Mouse (Mus musculus) heart, embryonic 14.5 days (tissue): Measurements from ENCODE around the gene Mkrn2. TPM values are rescaled to one million over a fixed set of nuclear protein-coding genes. Genes with fewer than 3 reads are reported as not detected.

Source experiments
- ATAC-seq: fragments of 200-750 bp; cut with Nextera tagmentation; 2 replicates; pipeline ENCODE4 v1.8.0; 2017; ENCODE audit warnings: low read depth, moderate TSS enrichment; ENCODE audit not compliant: insufficient number of reproducible peaks, insufficient read depth, low FRiP score
- H3K27ac ChIP-seq, 2 experiments: fragments of 200-500 bp in 1 of 2; fragments of 300-500 bp in 1 of 2; sonication (generic) in 1 of 2; replicated peaks in 1 of 2; 2 replicates each; pipeline ENCODE4 v1.5.1; 2012 to 2014; ENCODE audit warnings: low read depth in 2 of 2, low read length in 2 of 2, control low read depth in 1 of 2, mild to moderate bottlenecking in 1 of 2, mixed read lengths in 1 of 2; ENCODE audit not compliant: control insufficient read depth in 1 of 2, insufficient read depth in 1 of 2
- H3K27me3 ChIP-seq: fragments of 300-500 bp; sonication (generic); 2 replicates; pipeline ENCODE4 v1.6.1; 2014; ENCODE audit warnings: mild to moderate bottlenecking, low read length, control low read depth; ENCODE audit not compliant: control insufficient read depth, insufficient read depth
- H3K36me3 ChIP-seq: fragments of 300-500 bp; sonication (generic); 2 replicates; pipeline ENCODE4 v1.6.1; 2014; ENCODE audit warnings: mild to moderate bottlenecking, control low read depth, low read length, mixed read lengths; ENCODE audit not compliant: control insufficient read depth, insufficient read depth
- H3K4me1 ChIP-seq, 2 experiments: fragments of 200-500 bp in 1 of 2; fragments of 300-500 bp in 1 of 2; sonication (generic) in 1 of 2; 2 replicates each; pipeline ENCODE4 v1.6.1; 2012 to 2014; ENCODE audit warnings: low read length in 2 of 2, control low read depth in 1 of 2, mixed read lengths in 1 of 2; ENCODE audit not compliant: control insufficient read depth in 2 of 2, insufficient read depth in 2 of 2
- H3K4me2 ChIP-seq: fragments of 300-500 bp; sonication (generic); 2 replicates; pipeline ENCODE4 v1.6.1; 2014; ENCODE audit warnings: mild to moderate bottlenecking, low read length
- H3K4me3 ChIP-seq, 2 experiments: fragments of 200-500 bp in 1 of 2; fragments of 300-500 bp in 1 of 2; sonication (generic) in 1 of 2; 2 replicates each; pipeline ENCODE4 v1.5.1; 2012 to 2014; ENCODE audit warnings: low read length in 2 of 2, mild to moderate bottlenecking in 2 of 2, control low read depth in 1 of 2, low read depth in 1 of 2, moderate library complexity in 1 of 2; ENCODE audit not compliant: control insufficient read depth in 1 of 2, insufficient read depth in 1 of 2
- H3K9ac ChIP-seq: fragments of 300-500 bp; sonication (generic); 2 replicates; pipeline ENCODE4 v1.6.1; 2014; ENCODE audit warnings: mild to moderate bottlenecking, low read length
- H3K9me3 ChIP-seq: fragments of 300-500 bp; sonication (generic); 2 replicates; pipeline ENCODE4 v1.6.1; 2016; ENCODE audit warnings: low read length, control low read depth; ENCODE audit not compliant: control insufficient read depth
- WGBS: fragments of 180-500 bp; shearing (Covaris S2); extraction: QIAGEN DNeasy Blood & Tissue Kit; methylation state at CpG from one replicate; pipeline ENCODE4 v1.1.7; 2014; 5-methylcytosine and 5-hydroxymethylcytosine counted together
- polyA plus RNA-seq: library from polyadenylated mRNA; unstranded; fragments of >200 nt; fragmentation: Nextera tagmentation; extraction: Ambion mirVana; gene quantifications from 2 replicates; pipeline ENCODE4 v1.2.1, GENCODE M21; 2014

Gene Mkrn2
- polyA plus RNA-seq, 1 experiment from 2014 or later, result 29.6 TPM

- H3K4me2 ChIP-seq, result no peak overlapping the region
- H3K4me3 ChIP-seq, result no peak overlapping the region
- no peaks in the 10 kb centered on the region for H3K9me3 ChIP-seq
- H3K4me1 ChIP-seq, result no peaks in the 10 kb centered on the region
- H3K27ac ChIP-seq, result no peak overlapping the region
- no peak for ATAC-seq
- 92% methylated on average over 5 of the region's 5 CpGs for WGBS
- no peak overlapping the region for H3K9ac ChIP-seq
- H3K36me3 ChIP-seq, result peaks cover 61% of the 10 kb centered on the region
- no peaks in the 10 kb centered on the region for H3K27me3 ChIP-seq
Measured at GRCm38 (mm10) chr6:115610301-115610700, 8.6 kb downstream of the Mkrn2 start.

GRCm38 (mm10) chr6:115613793-115614192 lies 12.1 kb downstream of the Mkrn2 start:
- Histone ChIP-seq H3K27ac (no peak overlapping the region), H3K4me2 (no peak overlapping the region), H3K4me3 (no peak overlapping the region), H3K4me1 (no peaks in the 10 kb centered on the region), H3K27me3 (no peaks in the 10 kb centered on the region), H3K9me3 (no peaks in the 10 kb centered on the region), H3K9ac (no peak overlapping the region), H3K36me3 (peaks cover 92% of the 10 kb centered on the region)
- ATAC-seq, result no peak

GRCm38 (mm10) chr6:115615983-115616382 lies 14.3 kb downstream of the Mkrn2 start:
- no peak for ATAC-seq
- Histone ChIP-seq H3K4me3 (no peak overlapping the region), H3K9ac (no peak overlapping the region), H3K9me3 (no peaks in the 10 kb centered on the region), H3K4me2 (no peak overlapping the region), H3K27me3 (no peaks in the 10 kb centered on the region), H3K36me3 (peaks cover 98% of the 10 kb centered on the region), H3K4me1 (no peaks in the 10 kb centered on the region), H3K27ac (no peak overlapping the region)
- WGBS, result 81% methylated on average over 3 of the region's 3 CpGs

- ATAC-seq, result no peak
- 89% methylated on average over 10 of the region's 10 CpGs for WGBS
- H3K4me3 ChIP-seq, result no peak overlapping the region
Measured at GRCm38 (mm10) chr6:115619818-115620217, 18.1 kb downstream of the Mkrn2 start.

GRCm38 (mm10) chr6:115620942-115621341 lies 19.2 kb downstream of the Mkrn2 start:
- H3K9ac ChIP-seq, result no peak overlapping the region
- peaks cover 100% of the 10 kb centered on the region for H3K36me3 ChIP-seq
- H3K27me3 ChIP-seq, result no peaks in the 10 kb centered on the region
- H3K4me2 ChIP-seq, result no peak overlapping the region
- no peak overlapping the region for H3K27ac ChIP-seq
- H3K4me3 ChIP-seq, result no peak overlapping the region
- 93% methylated on average over 1 of the region's 1 CpGs for WGBS
- no peaks in the 10 kb centered on the region for H3K9me3 ChIP-seq
- H3K4me1 ChIP-seq, result no peaks in the 10 kb centered on the region
- no peak for ATAC-seq

More at GRCm38 (mm10) chr6:115619818-115620217, 18.1 kb downstream of the Mkrn2 start:
- Histone ChIP-seq H3K36me3 (peaks cover 100% of the 10 kb centered on the region), H3K4me2 (no peak overlapping the region), H3K9ac (no peak overlapping the region), H3K27me3 (no peaks in the 10 kb centered on the region), H3K9me3 (no peaks in the 10 kb centered on the region), H3K27ac (no peak overlapping the region), H3K4me1 (no peaks in the 10 kb centered on the region)

- 85% methylated on average over 5 of the region's 5 CpGs for WGBS
- Histone ChIP-seq H3K9ac (no peak overlapping the region), H3K9me3 (no peaks in the 10 kb centered on the region), H3K4me2 (no peak overlapping the region), H3K36me3 (peaks cover 97% of the 10 kb centered on the region), H3K4me3 (no peak overlapping the region), H3K27ac (no peak overlapping the region), H3K4me1 (no peaks in the 10 kb centered on the region), H3K27me3 (no peaks in the 10 kb centered on the region)
- no peak for ATAC-seq
Measured at GRCm38 (mm10) chr6:115626121-115626520, 24.4 kb downstream of the Mkrn2 start.

GRCm38 (mm10) chr6:115631056-115631795 lies 29.5 kb downstream of the Mkrn2 start:
- 81% methylated on average over 3 of the region's 3 CpGs for WGBS
- Histone ChIP-seq H3K4me2 (no peak overlapping the region), H3K4me1 (no peaks in the 10 kb centered on the region), H3K9me3 (no peaks in the 10 kb centered on the region), H3K9ac (no peak overlapping the region), H3K27me3 (no peaks in the 10 kb centered on the region), H3K4me3 (no peak overlapping the region), H3K36me3 (peaks cover 97% of the 10 kb centered on the region), H3K27ac (no peak overlapping the region)
- no peak for ATAC-seq

GRCm38 (mm10) chr6:115634015-115634414 lies 32.3 kb downstream of the Mkrn2 start:
- Histone ChIP-seq H3K36me3 (peaks cover 94% of the 10 kb centered on the region), H3K4me3 (no peak overlapping the region), H3K27me3 (no peaks in the 10 kb centered on the region), H3K4me1 (no peaks in the 10 kb centered on the region), H3K27ac (no peak overlapping the region), H3K4me2 (no peak overlapping the region), H3K9me3 (no peaks in the 10 kb centered on the region), H3K9ac (no peak overlapping the region)
- no peak for ATAC-seq
- 90% methylated on average over 2 of the region's 2 CpGs for WGBS
